Mouse (Mus musculus): ENCODE results near the gene Rassf1.

- TF ChIP-seq CTCF (IDR thresholded peaks at IDR 0.05; ENCODE audit: insufficient read depth, low read depth, low read length) (no peak), POLR2A (IDR thresholded peaks at IDR 0.05; ENCODE audit: insufficient read depth, low read depth, low read length) (no peak)
Measured at GRCm38 (mm10) chr9:107576357-107577107, 25.2 kb downstream of the Rassf1 start, which contains the start of gene Hyal1.

All from olfactory bulb, adult 2 months (tissue).